Mouse (Mus musculus): ENCODE results near the gene Serpina1d.
"Not testable (repeated sequence)": the region's sequence is repeated elsewhere in the genome, so short reads cannot be mapped to it uniquely, and the experiment has no call there.

Serpina1d gene

GRCm38 (mm10) chr12:103773246-103773851 lies at the start of gene Serpina1d:
Gene Serpina1d, minus strand, starts transcription at chr12:103773592.
- not testable (repeated sequence) for DNase-seq (ENCODE audit: inconsistent ontology term)

- not testable (repeated sequence) for DNase-seq (ENCODE audit: inconsistent ontology term)
These were observed 2.8 kb downstream of the Serpina1d start for GRCm38 (mm10) chr12:103770597-103770996.

GRCm38 (mm10) chr12:103763083-103763482 lies 10.3 kb downstream of the Serpina1d start:
- DNase-seq (ENCODE audit: inconsistent ontology term), result not testable (repeated sequence)

- DNase-seq (ENCODE audit: inconsistent ontology term), result not testable (repeated sequence)
These were observed 13.1 kb downstream of the Serpina1d start for GRCm38 (mm10) chr12:103760316-103760715.

GRCm38 (mm10) chr12:103745957-103746356 lies 27.4 kb downstream of the Serpina1d start:
- DNase-seq (ENCODE audit: inconsistent ontology term), result not testable (repeated sequence)

GRCm38 (mm10) chr12:103737791-103738580 lies 35.4 kb downstream of the Serpina1d start:
- DNase-seq (ENCODE audit: inconsistent ontology term), result not testable (repeated sequence)

GRCm38 (mm10) chr12:103735566-103735965 lies 37.8 kb downstream of the Serpina1d start:
- DNase-seq (ENCODE audit: inconsistent ontology term), result not testable (repeated sequence)

GRCm38 (mm10) chr12:103735101-103735500 lies 38.3 kb downstream of the Serpina1d start:
- DNase-seq (ENCODE audit: inconsistent ontology term), result not testable (repeated sequence)
